Mouse (Mus musculus) R1 (cell line): ENCODE measurements around the gene Sephs2.

Source experiments
- DNase-seq: peaks from one replicate; pipeline ENCODE4 v3.0.0-alpha.2; 2018; ENCODE audit warnings: low read depth, low spot score

Sephs2 gene

DNA sequence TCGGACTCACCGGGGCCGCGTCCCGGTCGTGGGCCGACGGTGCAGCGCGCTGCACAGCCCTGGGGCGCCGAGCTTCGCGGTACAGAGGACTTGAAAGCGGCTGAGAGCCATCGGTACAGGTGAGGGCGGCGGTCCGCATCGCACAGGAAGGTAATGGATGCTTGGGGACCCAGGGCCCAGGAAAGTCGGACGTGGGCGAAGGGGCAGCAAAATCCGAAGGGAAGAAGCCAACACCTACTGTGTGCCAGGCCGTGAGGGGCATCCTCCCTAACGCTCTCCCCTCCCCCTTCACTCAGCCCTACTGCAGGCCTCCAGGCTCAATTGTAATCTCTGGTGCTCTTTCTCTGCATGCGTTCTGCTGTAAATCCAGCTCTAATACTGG lies 40.5 kb downstream of the Sephs2 start:
- DNase-seq, result peak; percentile 63

DNA sequence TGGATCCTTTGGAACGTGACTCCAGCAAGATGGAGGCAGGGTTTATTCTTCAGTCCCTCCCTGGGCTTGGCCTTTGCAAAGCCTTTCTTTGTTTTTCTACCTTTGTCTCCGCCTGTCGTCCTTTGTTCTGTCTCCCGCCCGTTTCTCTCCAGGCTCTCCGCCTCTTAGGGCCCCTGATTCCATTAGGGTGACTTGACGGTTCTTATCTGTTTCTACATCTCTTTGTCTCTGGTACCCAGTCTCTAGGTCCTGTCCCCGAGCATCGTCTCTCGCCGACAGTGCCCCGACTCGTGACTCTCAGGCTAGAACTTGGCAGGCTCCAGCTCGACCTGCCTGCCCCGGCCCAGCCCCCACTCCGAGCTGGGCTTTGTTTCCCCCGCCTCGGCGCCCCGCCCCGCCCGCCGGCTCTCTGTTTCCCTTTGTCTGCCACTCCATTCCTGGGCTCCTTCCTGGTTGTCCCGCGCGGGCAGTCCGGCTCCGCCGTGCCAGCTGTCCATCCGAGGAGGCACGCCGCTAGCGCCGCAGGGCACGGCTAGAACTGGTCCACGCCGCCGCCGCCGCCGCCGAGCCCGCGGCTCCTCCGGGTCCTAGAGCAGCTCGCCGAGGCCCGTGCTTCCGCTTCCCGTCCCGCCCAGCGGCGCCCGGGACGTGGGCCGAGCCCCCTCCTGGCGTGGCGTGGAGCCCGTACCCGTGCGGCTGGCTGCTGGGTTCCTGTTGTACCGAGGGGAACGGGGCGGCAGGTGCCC lies 41.1 kb downstream of the Sephs2 start, which contains the start of the genes Zfp553 and Sept1:
Gene Zfp553 (plus strand): TSS at position 440 of the 746 bp plus-strand sequence.
Gene Sept1 (minus strand): TSS at position 509 of the 746 bp plus-strand sequence.
- peak; percentile 95 for DNase-seq

DNA sequence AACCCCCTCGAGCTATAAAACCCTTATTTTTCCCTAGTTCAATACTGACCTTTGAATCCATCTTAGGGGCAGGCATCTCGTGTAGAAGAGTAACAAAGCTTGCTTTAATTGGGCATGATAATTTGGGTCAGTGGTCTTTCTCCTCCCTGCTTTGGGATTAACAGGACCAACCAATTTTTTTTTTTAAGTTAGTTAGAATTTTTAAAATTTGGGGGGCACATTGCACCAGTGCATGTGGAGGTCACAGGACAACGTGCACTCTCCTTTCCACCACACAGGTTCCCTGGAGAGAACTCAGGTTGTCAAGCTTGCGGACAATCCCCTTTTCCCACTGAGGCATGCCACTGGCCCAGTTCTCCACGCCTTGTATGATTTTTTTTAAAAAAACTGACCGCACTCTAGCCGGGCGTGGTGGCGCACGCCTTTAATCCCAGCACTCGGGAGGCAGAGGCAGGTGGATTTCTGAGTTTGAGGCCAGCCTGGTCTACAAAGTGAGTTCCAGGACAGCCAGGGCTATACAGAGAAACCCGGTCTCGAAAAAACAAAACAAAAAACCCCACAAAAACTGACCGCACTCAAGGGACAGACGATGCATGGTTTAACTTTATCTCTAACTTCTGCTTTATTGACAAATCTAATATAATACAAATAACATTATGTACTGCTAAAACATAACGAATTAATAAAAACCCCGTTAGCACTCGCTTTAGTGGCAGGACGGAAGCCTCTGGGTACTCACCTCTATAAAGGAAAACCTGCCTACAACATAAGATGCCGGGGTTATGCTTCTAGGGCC lies 41.8 kb downstream of the Sephs2 start:
- DNase-seq, result no peak

DNA sequence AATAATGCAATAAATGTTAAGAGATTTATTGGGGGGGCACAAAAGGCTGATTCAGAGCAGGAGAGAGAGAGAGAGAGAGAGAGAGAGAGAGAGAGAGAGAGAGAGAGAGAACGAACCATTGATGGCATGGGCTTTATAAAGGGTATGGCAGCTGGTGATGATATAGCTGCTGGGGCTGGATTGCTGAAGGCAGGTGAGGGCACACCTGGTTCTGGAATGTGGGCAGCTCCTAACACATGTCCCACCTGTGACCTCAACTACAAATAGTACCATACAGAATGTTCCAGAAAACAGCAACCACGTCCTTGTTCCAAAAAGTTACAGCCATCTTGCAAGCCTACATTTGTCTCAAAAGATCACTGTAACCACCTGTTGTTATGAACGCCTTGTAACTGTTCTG lies 42.5 kb downstream of the Sephs2 start:
- no peak for DNase-seq

DNA sequence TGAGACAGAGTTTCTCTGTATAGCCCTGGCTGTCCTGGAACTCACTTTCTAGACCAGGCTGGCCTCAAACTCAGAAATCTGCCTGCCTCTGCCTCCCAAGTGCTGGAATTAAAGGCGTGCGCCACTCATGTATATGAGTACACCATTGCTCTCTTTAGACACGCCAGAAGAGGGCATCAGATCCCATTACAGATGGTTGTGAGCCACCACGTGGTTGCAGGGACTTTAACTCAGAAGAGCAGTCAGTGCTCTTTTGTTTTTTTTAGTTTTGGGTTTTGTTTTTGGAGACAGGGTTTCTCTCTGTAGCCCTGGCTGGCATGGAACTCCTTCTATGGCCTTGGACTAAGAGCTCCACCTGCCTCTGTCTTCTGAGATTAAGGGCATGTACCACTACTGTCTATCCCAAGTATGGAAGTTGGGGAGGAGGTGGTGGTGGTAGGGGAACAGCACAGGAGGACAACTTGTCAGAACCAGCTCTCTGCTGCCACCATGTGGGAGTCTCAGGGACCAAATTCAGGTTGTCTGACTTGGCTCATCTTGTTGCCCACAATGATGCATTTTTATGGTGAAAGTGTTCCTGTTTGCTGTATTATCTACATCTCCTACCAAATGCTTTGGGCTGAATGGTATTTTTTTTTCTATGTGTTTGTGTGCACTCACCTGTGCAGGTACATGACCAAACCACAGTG lies 45.1 kb downstream of the Sephs2 start:
- DNase-seq, result peak; percentile 95

DNA sequence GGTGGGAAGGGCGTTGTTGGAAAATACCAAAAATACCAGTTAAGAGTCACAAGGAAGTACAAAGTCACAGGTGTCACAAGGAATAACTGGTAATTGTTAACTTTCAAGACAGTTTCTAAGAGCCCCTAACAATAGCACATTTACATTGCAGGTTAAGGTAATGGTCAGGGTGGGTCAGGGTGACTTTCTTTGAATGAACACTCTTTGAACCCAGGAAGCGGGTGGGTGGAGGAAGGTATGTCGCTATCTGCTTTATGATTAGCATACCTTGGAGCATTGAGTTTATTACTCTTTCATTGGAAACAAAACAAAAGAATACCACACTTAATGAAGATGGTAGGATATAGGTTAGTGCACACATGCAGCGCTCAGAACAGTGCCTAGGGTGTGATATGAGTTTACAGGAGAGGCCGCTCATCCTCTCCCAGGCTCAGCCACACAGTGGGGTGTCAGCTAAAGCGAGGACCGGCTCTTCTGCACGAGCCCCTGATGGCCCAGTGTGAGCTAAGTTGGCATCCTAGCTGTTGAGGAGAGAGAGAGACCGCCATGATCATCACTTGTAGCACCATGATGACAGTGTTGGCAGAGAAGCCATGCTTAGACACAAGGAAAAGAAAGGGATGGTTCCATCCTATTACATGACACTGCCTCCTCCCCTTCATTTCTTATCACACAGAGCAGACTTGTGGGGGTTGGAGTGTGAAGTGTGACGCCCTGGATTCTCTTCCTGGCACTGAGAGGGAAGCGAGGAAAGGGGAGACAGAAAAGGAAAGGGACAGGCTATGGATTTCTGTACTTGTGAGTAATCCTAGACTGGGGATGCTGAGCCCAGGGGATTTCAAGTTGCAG lies 48.5 kb downstream of the Sephs2 start:
- DNase-seq, result peak; percentile 94

DNA sequence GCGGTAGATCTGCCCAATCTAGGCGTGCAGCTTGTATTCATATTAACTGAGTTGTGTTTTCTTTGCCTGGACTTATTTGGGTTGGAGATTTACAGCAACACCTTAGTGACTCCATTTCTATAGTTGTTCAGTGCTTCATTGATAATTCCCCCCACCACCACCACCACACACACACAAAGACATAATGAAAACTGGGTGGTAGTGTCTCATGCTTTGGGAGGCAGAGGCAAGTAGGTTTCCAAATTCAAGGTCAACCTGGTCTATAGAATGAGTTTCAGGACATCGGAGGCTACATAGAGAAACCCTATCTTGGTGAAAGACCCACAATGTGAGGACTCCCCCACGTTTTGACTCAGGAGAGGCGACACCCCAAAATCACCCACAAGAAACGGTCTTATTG lies 49.2 kb downstream of the Sephs2 start:
- DNase-seq, result peak; percentile 77

DNA sequence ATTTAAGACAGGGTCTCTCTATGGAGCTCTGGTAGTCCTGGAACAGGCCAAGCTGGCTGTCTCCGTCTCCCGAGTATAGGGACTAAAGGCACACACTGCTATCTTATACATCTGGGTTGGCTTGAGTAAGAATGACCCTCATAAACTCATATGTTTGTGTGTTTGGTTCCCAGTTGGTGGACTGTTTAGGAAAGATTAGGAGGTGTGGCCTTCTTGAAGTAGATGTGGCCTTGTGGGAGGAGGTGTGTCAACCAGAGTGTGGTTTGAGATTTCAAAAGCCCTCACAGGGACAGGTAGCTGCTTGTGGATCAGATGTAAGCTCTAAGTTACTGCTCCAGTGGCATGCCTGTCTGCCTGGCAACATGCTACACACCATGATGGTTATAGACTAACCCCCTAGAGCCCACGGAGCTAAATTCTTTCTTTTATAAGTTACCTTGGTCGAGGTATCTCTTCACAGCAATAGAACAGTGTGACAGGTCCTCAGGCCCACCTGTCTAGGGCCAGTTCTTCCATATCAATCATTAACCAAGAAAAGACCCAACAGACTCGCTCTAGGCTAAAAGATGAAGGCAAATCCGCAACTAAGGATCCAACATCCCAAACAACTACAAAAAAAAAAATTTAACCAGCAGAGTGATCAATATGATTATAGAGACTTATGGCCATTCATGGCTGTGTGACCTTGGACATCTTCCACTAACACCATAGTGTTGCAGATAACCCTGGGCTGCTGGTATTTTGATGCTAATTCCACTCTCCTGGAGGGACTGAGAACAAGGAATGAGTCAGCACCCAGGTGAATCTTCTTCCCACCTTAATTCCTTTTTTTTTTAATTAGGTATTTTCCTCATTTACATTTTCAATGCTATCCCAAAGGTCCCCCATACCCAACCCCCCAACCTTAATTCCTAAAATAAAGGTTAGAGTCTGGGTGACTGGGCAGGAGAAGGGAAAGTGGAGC lies 50.1 kb downstream of the Sephs2 start:
- peak; percentile 90 for DNase-seq

DNA sequence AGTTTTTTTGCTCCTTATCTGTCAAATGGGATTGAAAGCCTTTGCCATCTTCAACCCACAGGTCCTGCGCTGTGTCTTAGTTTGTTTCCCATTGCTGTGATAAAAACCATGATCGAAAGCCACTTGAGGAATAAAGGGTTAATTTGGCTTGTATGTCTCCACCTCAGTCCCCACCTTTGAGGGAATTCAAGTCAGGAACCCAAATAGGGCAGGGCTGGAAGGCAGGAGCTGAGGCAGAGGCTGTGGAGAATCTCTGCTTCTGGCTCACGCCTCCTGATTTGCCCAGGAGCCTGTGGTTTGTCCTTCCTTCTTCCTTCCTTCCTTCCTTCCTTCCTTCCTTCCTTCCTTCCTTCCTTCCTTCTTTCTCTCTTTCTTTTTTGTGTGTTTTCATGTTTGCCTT lies 50.7 kb downstream of the Sephs2 start:
- peak; percentile 75 for DNase-seq
